Mouse (Mus musculus) cerebellum, postnatal 25 days (tissue): ENCODE measurements around the gene Eif4g2.

ENCODE experiments used
- DNase-seq, 2 experiments: peaks; one replicate each; pipeline ENCODE4 v3.0.0; 2021; ENCODE audit warnings: mixed read lengths in 2 of 2

The Eif4g2 gene

GRCm38 (mm10) chr7:111069439-111070166 lies 13.2 kb downstream of the Eif4g2 start:
- DNase-seq: no peak

- DNase-seq: no peak
Measured at GRCm38 (mm10) chr7:111068181-111068580, 14.6 kb downstream of the Eif4g2 start.

GRCm38 (mm10) chr7:111062971-111063370 lies 19.9 kb downstream of the Eif4g2 start:
- DNase-seq: no peak

GRCm38 (mm10) chr7:111059527-111059926 lies 23.3 kb downstream of the Eif4g2 start:
- DNase-seq: no peak

GRCm38 (mm10) chr7:111055984-111056657 lies 26.7 kb downstream of the Eif4g2 start:
- DNase-seq: no peak

- no peak for DNase-seq
Measured at GRCm38 (mm10) chr7:111055221-111055620, 27.6 kb downstream of the Eif4g2 start.

- DNase-seq: peak; percentile 55 to 75
Measured at GRCm38 (mm10) chr7:111049652-111050421, 33.0 kb downstream of the Eif4g2 start.

GRCm38 (mm10) chr7:111048920-111049319 lies 33.9 kb downstream of the Eif4g2 start:
- DNase-seq: no peak

- DNase-seq: no peak
Measured at GRCm38 (mm10) chr7:111029046-111029553, 53.7 kb downstream of the Eif4g2 start.

- peak; percentile 96 to 97 for DNase-seq
Measured at GRCm38 (mm10) chr7:111028281-111029045, 54.4 kb downstream of the Eif4g2 start, which contains the start of gene Ctr9. Gene Ctr9 (plus strand): TSS chr7:111028951.

GRCm38 (mm10) chr7:111024912-111025311 lies 57.9 kb downstream of the Eif4g2 start:
- DNase-seq: no peak

GRCm38 (mm10) chr7:111024068-111024594 lies 58.7 kb downstream of the Eif4g2 start:
- peak; percentile 11 to 21 for DNase-seq

GRCm38 (mm10) chr7:111020814-111021213 lies 62.0 kb downstream of the Eif4g2 start:
- no peak for DNase-seq
